Mouse (Mus musculus) lung, postnatal 0 days (tissue): Measurements from ENCODE around the gene Micu2.

Experiments
- CTCF ChIP-seq: IDR thresholded peaks from 2 replicates; pipeline ENCODE4 v1.5.1; 2016; ENCODE audit warnings: antibody characterized with exemption, mild to moderate bottlenecking
- EP300 ChIP-seq: IDR thresholded peaks from 2 replicates; pipeline ENCODE4 v1.6.1; 2016; ENCODE audit warnings: antibody characterized with exemption, mild to moderate bottlenecking, control low read depth

DNA sequence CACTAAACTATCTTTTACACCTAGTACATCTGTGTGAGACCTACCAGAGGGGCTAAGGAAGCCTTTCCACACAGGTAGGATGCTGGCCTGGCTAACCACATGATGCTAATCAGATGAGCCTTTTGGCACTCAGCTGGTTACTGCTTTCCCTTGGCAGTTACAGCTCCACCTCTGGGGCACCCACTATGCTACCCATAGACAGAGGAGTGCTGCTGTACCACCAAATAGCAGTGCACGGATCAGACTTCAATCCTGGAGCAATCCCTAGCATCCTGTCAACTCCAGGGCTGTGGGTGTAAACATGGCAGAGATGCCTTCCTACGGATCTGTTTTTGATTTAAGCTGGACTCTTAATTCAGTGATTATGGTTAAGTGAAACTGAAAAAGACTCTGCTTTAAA lies 13.3 kb downstream of the Micu2 start:
- no peak for TF ChIP-seq CTCF
- TF ChIP-seq EP300, result no peak
